Mouse (Mus musculus) urinary bladder, postnatal 36 days (tissue): Measurements from ENCODE around the gene Vipas39.

Source experiments
- DNase-seq, 2 experiments: peaks; one replicate each; pipeline ENCODE4 v3.0.0; 2022; ENCODE audit warnings: low spot score in 2 of 2, mixed read lengths in 1 of 2

The Vipas39 gene

DNA sequence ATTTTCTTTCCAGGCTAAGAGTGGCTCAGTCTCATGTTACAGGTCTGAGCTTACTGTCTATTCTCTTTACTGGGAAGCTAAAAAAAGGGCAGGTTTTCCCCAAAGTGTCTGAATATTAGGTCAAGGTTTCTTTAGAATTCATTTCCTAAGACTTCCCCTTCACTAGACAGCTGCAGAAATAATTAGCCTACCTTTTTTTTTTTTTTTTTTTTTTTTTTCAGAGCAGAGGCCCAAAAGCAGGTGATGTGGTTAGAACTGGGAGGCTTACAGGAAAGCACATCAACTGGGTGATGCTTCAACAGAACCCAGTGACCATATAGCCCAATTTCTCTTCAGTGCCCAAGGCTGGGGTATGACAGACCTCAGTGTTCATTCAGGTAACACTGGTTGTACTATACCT, 69.7 kb downstream of the Vipas39 start:
- DNase-seq = no peak

GRCm38 (mm10) chr12:87195069-87195468, 71.0 kb downstream of the Vipas39 start:
- no peak for DNase-seq

DNA sequence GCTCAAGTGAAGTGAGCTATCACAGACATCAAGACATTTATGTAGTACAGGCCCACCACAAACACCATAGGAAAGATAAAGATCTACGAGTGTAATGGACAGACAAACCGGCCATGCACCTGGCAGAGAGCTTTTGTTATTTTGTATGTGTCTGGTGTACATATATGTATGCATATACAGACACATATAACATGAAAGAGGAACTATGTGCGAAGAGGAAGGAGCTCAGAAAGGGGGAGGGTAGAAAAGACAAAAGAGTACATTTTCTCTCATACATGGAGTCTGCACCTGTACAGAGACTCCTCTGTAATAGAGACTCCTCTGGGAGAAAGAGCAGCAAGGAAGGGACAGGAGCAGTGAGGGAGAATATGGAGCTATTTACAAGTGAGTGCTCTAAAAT, 73.0 kb downstream of the Vipas39 start:
- no peak for DNase-seq
